Mouse (Mus musculus) embryonic fibroblast, embryonic 13.5 days (primary cell): ENCODE data around the gene Cacna1c. TPM values are rescaled to one million over a fixed set of nuclear protein-coding genes. Genes with fewer than 3 reads are reported as not detected.

Source experiments
- H3K27ac ChIP-seq: 2 replicates; pipeline ENCODE4 v1.5.1; 2012; ENCODE audit warnings: low read length, control low read depth, inconsistent platforms; ENCODE audit not compliant: insufficient read depth
- H3K4me1 ChIP-seq: 2 replicates; pipeline ENCODE4 v1.6.1; 2011; ENCODE audit warnings: low read length; ENCODE audit not compliant: control insufficient read depth, insufficient read depth
- H3K4me3 ChIP-seq: 2 replicates; pipeline ENCODE4 v1.5.1; 2011; ENCODE audit warnings: mild to moderate bottlenecking, control low read depth, low read length; ENCODE audit not compliant: insufficient read depth
- CTCF ChIP-seq: IDR thresholded peaks from 2 replicates; pipeline ENCODE4 v1.5.1; 2011; ENCODE audit warnings: mild to moderate bottlenecking, control low read depth, low read length, moderate library complexity, borderline replicate concordance; ENCODE audit not compliant: insufficient read depth
- POLR2A ChIP-seq: IDR thresholded peaks from 2 replicates; pipeline ENCODE4 v1.6.1; 2011; ENCODE audit warnings: low read depth, mild to moderate bottlenecking, control low read depth, low read length, moderate library complexity
- polyA plus RNA-seq: library from polyadenylated mRNA; stranded (reverse); fragments of >200 nt; gene quantifications from 2 replicates; pipeline ENCODE4 v1.2.4, GENCODE M21; 2011; ENCODE audit warnings: low read depth; ENCODE audit not compliant: missing spikeins, insufficient read length

Cacna1c gene
- polyA plus RNA-seq, 1 experiment = 40.7 TPM

DNA sequence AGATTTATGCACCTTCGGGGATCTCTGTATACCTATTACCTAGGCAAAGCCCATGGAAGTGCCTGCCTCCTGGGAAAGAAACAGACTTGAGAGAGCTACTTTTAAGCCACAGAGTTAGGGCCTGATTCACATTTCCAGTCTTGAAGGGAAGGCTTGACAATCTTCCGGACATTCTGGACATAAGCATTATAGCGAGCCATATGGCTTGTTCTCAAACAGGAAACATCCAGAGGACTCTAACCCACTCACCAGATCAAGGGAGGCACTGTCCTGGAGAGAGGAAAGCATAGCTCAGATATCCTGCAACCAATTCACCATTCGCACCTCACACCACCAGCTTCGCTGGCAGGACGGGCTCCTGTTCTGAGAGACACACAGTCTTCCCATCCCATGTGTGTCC is 302.2 kb downstream of the Cacna1c start:
- TF ChIP-seq CTCF (no peak), POLR2A (no peak)
- Histone ChIP-seq H3K4me3 (no peak overlapping the region), H3K4me1 (0 out of 2 replicates have a peak, but pooled peaks cover 3% of the 10 kb centered on the region), H3K27ac (no peak overlapping the region)

- no peak overlapping the region for H3K27ac ChIP-seq
- TF ChIP-seq CTCF (no peak), POLR2A (no peak)
- no peak overlapping the region for H3K4me3 ChIP-seq
- peaks cover 12% of the 10 kb centered on the region for H3K4me1 ChIP-seq
These were observed 306.8 kb downstream of the Cacna1c start for GRCm38 (mm10) chr6:118889441-118889840.

- Histone ChIP-seq H3K27ac (no peak overlapping the region), H3K4me1 (peaks cover 16% of the 10 kb centered on the region), H3K4me3 (no peak overlapping the region)
- no peak for TF ChIP-seq CTCF
- no peak for TF ChIP-seq POLR2A
These were observed 309.2 kb downstream of the Cacna1c start for GRCm38 (mm10) chr6:118887032-118887431.

DNA sequence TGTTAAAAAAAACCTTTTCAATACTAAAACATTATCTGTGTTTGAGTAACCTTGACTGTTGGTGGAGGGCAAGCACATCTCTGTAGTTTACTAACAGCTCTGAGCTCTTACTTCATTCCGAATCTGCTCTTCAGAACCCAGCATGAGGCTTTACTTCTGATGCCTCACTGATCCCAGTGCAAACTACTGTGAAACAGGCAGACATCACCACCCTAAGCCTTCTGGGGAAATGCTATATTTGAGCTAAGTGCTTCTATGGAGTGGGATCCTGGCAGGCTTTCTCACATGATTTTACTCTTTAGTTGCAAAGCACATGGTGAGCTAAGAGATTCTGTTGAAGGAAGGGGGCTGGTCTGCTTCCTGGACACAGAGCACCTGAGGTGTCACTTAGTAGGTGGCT is 311.3 kb downstream of the Cacna1c start:
- peaks cover 14% of the 10 kb centered on the region for H3K4me1 ChIP-seq
- no peak for TF ChIP-seq POLR2A
- TF ChIP-seq CTCF = no peak
- H3K27ac ChIP-seq = peak overlapping the region; percentile 99
- H3K4me3 ChIP-seq = no peak overlapping the region

GRCm38 (mm10) chr6:118884073-118884551 is 312.1 kb downstream of the Cacna1c start:
- TF ChIP-seq POLR2A (no peak), CTCF (no peak)
- H3K4me3 ChIP-seq = no peak overlapping the region
- peaks cover 14% of the 10 kb centered on the region for H3K4me1 ChIP-seq
- peak overlapping the region; percentile 99 for H3K27ac ChIP-seq

DNA sequence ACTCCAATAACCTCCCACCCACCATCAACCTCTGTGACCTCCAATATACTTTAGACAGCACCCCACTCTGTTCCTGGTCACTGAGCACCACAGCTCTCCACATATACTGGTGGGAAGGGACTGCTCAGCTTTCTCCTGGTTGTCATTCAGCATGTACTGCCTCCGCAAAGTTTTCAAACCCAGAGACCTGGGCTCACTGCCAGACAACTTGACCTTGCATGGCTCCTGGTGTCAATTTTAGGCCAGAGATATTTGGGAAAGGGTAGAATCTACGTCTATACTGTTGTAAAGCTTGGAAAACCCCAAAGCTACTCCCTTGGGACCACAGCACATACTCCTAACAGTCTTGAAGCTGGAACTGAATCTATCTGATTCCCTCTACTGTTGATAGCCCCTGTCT is 320.0 kb downstream of the Cacna1c start:
- TF ChIP-seq CTCF (no peak), POLR2A (no peak)
- no peak overlapping the region for H3K4me3 ChIP-seq
- peaks cover 11% of the 10 kb centered on the region for H3K4me1 ChIP-seq
- no peak overlapping the region for H3K27ac ChIP-seq

DNA sequence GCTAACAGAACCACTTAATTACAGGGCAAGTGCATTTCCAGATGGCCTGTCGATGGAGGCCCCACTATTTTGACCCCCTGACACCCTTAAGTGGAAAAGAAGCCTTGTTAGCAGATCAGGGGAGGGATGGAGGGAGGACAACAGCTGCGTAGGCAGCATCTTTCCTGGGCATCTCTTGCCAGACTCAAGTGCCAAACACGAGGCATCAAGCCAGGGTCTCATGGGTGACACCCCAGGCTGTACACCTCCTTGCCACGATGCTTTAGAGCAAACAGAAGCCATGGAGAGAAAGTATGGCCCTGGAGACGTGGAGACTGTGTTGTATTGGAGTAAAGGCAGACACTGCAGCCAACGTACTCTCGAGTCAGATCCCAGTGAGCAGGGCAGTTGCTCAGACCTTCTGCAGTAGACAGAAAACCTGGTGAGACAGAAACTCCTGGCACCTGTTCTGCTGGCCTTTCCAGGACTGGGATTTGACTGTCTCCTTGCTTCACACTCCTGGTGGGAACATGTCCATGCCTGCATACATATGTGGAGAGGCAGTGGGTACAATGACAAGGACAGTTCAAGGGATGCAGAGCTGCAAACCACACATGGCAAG is 325.9 kb downstream of the Cacna1c start:
- no peak for TF ChIP-seq POLR2A
- no peak for TF ChIP-seq CTCF
- Histone ChIP-seq H3K4me3 (no peak overlapping the region), H3K27ac (no peak overlapping the region), H3K4me1 (peaks cover 5% of the 10 kb centered on the region)

DNA sequence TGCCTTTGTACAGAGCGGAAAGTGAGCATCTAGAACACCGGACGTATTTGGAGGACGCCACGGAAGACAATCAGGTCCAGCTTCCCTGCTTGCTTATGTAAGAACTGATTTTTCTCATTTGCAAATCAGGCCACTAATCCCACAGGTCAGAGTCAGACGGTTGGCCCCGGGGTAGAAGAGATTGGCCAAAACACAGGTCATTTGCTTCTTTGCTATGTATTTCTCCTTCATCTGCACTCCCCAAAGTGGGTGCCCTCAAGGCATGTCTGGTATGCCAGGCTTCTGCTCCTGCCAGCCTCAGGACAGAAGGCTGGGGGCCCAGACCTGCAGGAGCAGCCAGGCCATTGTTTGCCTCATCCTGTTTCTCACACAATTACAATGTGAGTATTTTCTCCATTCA is 328.8 kb downstream of the Cacna1c start:
- H3K4me3 ChIP-seq = no peak overlapping the region
- no peak overlapping the region for H3K27ac ChIP-seq
- H3K4me1 ChIP-seq = no peaks in the 10 kb centered on the region; the same call in 1 of the 2 replicates
- no peak for TF ChIP-seq POLR2A
- TF ChIP-seq CTCF = no peak

DNA sequence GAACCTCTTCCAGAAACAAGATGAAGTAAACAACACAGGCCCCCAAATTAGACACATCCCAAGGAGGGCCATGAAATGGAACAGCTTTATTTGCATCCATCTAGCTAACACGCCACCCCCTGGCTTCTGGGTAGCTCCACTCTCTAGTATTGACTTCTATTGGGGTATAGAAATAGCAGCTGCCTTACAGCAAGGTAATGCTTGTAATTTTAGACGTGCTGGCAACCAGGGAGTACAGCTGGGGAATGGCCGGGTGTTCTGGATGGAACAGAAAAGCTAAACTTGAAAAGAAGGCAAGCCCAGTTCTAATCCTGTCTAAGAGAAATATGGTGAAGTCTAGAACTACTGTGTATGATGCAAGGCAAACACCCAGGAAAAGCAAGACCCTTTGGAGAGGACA is 329.3 kb downstream of the Cacna1c start:
- H3K27ac ChIP-seq = no peak overlapping the region
- H3K4me1 ChIP-seq = no peaks in the 10 kb centered on the region; the same call in 1 of the 2 replicates
- H3K4me3 ChIP-seq = no peak overlapping the region
- TF ChIP-seq POLR2A (no peak), CTCF (no peak)

- no peak overlapping the region for H3K4me3 ChIP-seq
- TF ChIP-seq CTCF (no peak), POLR2A (no peak)
- no peaks in the 10 kb centered on the region; the same call in 1 of the 2 replicates for H3K4me1 ChIP-seq
- H3K27ac ChIP-seq = no peak overlapping the region
These were observed 330.3 kb downstream of the Cacna1c start for GRCm38 (mm10) chr6:118865777-118866380.
